Mouse (Mus musculus) naive thymus-derived CD4-positive, alpha-beta T cell, adult 5 months (primary cell): Measurements from ENCODE around the gene Defa2. TPM values are rescaled to one million over a fixed set of nuclear protein-coding genes. Genes with fewer than 3 reads are reported as not detected.

ENCODE experiments used
- polyA plus RNA-seq: library from polyadenylated mRNA; unstranded; fragments of 100-300 nt; shearing (Covaris generic); gene quantifications from one replicate; pipeline ENCODE4 v1.2.1, GENCODE M21; 2017

Gene Defa2
- not detected for polyA plus RNA-seq

DNA sequence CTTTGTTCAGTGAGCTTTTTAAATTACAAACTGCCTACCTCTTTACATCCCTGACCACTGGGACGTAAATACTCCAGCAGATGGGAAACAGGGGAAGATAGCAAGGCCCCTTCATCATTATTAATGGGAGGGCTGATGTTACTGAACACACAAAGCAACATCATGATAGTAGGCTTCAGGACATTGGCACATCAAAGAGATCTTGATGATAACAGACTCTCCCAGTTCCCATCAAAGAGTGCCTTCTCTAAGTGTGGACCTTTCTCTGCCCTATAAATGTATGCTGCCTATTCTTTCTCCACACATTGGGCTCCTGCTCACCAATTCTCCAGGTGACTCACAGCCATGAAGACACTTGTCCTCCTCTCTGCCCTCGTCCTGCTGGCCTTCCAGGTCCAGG, at the start of gene Defa2:
Defa2 (plus strand) TSS at position 301 of the 400 bp plus-strand sequence.

GRCm38 (mm10) chr8:21391511-21391910, 13.2 kb downstream of the Defa2 start, which contains the start of gene Defa33:
TSS of gene Defa33 (plus strand) at chr8:21391811.

DNA sequence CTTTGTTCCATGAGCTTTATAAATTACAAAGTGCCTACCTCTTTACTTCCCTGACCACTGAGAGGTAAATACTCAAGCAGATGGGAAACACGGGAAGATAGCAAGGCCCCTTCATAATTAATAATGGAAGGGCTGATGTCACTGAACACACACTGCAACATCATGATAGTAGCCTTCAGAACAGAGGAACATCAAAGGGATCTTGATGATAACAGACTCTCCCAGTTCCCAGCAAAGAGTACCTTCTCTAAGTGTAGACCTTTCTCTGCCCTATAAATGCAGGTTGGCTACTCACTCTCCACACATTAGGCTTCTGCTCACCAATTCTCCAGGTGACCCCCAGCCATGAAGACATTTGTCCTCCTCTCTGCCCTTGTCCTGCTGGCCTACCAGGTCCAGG, 48.8 kb downstream of the Defa2 start, which contains the start of gene Defa36:
Defa36 (plus strand) TSS at position 301 of the 400 bp plus-strand sequence.

Other genes starting within 250 kb of the Defa2 start
- not detected for gene Defa30, start 243.9 kb upstream of the Defa2 start, polyA plus RNA-seq
- gene Defa22, start 216.2 kb upstream of the Defa2 start, polyA plus RNA-seq, result not detected
- gene Defa31, start 186.9 kb upstream of the Defa2 start, polyA plus RNA-seq, result not detected
- not detected for gene Gm15293, start 177.0 kb upstream of the Defa2 start, polyA plus RNA-seq
- not detected for gene Gm15292, start 128.8 kb upstream of the Defa2 start, polyA plus RNA-seq
- gene Defa27, start 63.0 kb upstream of the Defa2 start, polyA plus RNA-seq, result not detected
- not detected for gene Defa29, start 51.5 kb upstream of the Defa2 start, polyA plus RNA-seq
- gene Defa33, start 13.3 kb downstream of the Defa2 start, polyA plus RNA-seq, result not detected
- gene Defa36, start 48.9 kb downstream of the Defa2 start, polyA plus RNA-seq, result not detected
- not detected for gene Gm7849, start 78.0 kb downstream of the Defa2 start, polyA plus RNA-seq
- gene Defa20, start 130.7 kb downstream of the Defa2 start, polyA plus RNA-seq, result not detected
- gene Defa32, start 150.5 kb downstream of the Defa2 start, polyA plus RNA-seq, result not detected
- not detected for gene Defa37, start 186.9 kb downstream of the Defa2 start, polyA plus RNA-seq
- not detected for gene Defa28, start 204.5 kb downstream of the Defa2 start, polyA plus RNA-seq
- gene Gm7861, start 216.0 kb downstream of the Defa2 start, polyA plus RNA-seq, result not detected
- gene Defa26, start 239.7 kb downstream of the Defa2 start, polyA plus RNA-seq, result not detected